Mouse (Mus musculus) brain, embryonic 14.5 days (tissue): Measurements from ENCODE around the gene Mki67.

Experiments
- CTCF ChIP-seq: fragments of 200-500 bp; IDR thresholded peaks from 2 replicates; pipeline ENCODE4 v1.5.1; 2012; ENCODE audit warnings: inconsistent platforms, mild to moderate bottlenecking, moderate library complexity, borderline replicate concordance; ENCODE audit not compliant: insufficient read depth, insufficient read length; ENCODE audit errors: extremely low read depth
- POLR2A ChIP-seq: fragments of 200-500 bp; IDR thresholded peaks from 2 replicates; pipeline ENCODE4 v1.6.1; 2012; ENCODE audit warnings: mild to moderate bottlenecking, inconsistent platforms, borderline replicate concordance; ENCODE audit not compliant: poor library complexity, insufficient read depth, insufficient read length, severe bottlenecking; ENCODE audit errors: extremely low read depth

DNA sequence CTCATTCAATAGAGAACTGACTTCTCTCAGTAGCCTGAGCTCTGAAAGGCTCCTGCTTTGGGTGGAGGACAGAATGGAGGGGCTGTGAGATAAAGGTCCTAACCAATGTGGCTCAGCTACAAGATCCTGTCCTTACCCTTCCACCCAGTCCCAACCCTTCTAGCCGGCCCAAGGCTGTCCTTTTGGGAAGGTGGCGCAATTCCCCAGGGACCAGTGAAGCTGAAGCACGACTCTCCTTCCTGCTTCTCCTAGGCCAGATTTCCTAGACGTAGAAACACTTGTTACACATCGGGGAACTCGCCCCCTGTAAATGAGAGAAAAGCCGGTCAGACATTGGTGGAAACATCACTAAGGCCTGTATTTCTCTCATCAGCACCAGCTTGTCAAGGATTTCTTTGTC is 52.0 kb downstream of the Mki67 start:
- TF ChIP-seq POLR2A (no peak), CTCF (no peak)
